Mouse (Mus musculus) spleen, adult 2 months (tissue): ENCODE measurements around the gene Srpk1.
"Not testable (repeated sequence)": the region's sequence is repeated elsewhere in the genome, so short reads cannot be mapped to it uniquely, and the experiment has no call there.

Experiments
- CTCF ChIP-seq: fragments of 200-500 bp; IDR thresholded peaks from 2 replicates; pipeline ENCODE4 v1.5.1; 2011; ENCODE audit warnings: mild to moderate bottlenecking, inconsistent platforms; ENCODE audit not compliant: insufficient read depth, insufficient read length, insufficient replicate concordance; ENCODE audit errors: extremely low read depth
- POLR2A ChIP-seq: fragments of 200-500 bp; IDR thresholded peaks from 2 replicates; pipeline ENCODE4 v1.6.1; 2011; ENCODE audit warnings: low read depth, low read length, inconsistent platforms

GRCm38 (mm10) chr17:28554021-28554420 is 68.5 kb downstream of the Srpk1 start:
- TF ChIP-seq CTCF, POLR2A: not testable (repeated sequence)
